Mouse (Mus musculus) kidney, postnatal 0 days (tissue): ENCODE measurements at regions not wholly inside any gene's neighbourhood (a gene's known extent, or its start where the extent isn't known, plus 50 kb on each side); places are given as distances from the start of the nearest gene placed in this dataset.

Source experiments
- ATAC-seq: fragments of 200-750 bp; cut with Nextera tagmentation; replicated peaks from 2 replicates; pipeline ENCODE4 v1.8.0; 2017; ENCODE audit warnings: low read depth, moderate number of reproducible peaks, moderate TSS enrichment, moderate library complexity; ENCODE audit not compliant: low FRiP score
- DNase-seq: peaks from one replicate; pipeline ENCODE4 v3.0.0-alpha.2; 2016; ENCODE audit warnings: low spot score
- H3K27ac ChIP-seq: fragments of 300-500 bp; sonication (generic); 2 replicates; pipeline ENCODE4 v1.5.1; 2014; ENCODE audit warnings: mild to moderate bottlenecking
- H3K27me3 ChIP-seq: fragments of 300-500 bp; sonication (generic); 2 replicates; pipeline ENCODE4 v1.6.1; 2014; ENCODE audit warnings: low read length, mixed read lengths; ENCODE audit not compliant: insufficient read depth
- H3K36me3 ChIP-seq: fragments of 300-500 bp; sonication (generic); 2 replicates; pipeline ENCODE4 v1.6.1; 2014; ENCODE audit warnings: low read length, mixed read lengths; ENCODE audit not compliant: insufficient read depth
- H3K4me1 ChIP-seq: fragments of 300-500 bp; sonication (generic); replicated peaks from 2 replicates; pipeline ENCODE4 v1.6.1; 2014; ENCODE audit warnings: antibody characterized with exemption, low read length, mixed read lengths; ENCODE audit not compliant: insufficient read depth
- H3K4me2 ChIP-seq: fragments of 300-500 bp; sonication (generic); 2 replicates; pipeline ENCODE4 v1.6.1; 2014; ENCODE audit warnings: mild to moderate bottlenecking, low read length, moderate library complexity, mixed read lengths
- H3K4me3 ChIP-seq: fragments of 300-500 bp; sonication (generic); replicated peaks from 2 replicates; pipeline ENCODE4 v1.5.1; 2014; ENCODE audit warnings: low read depth, low read length
- H3K9ac ChIP-seq: fragments of 300-500 bp; sonication (generic); 2 replicates; pipeline ENCODE4 v1.6.1; 2014; ENCODE audit warnings: low read depth, low read length
- H3K9me3 ChIP-seq: fragments of 300-500 bp; sonication (generic); replicated peaks from 2 replicates; pipeline ENCODE4 v1.6.1; 2016; ENCODE audit warnings: low read length, inconsistent platforms, mixed read lengths
- CTCF ChIP-seq: IDR thresholded peaks from 2 replicates; pipeline ENCODE4 v1.5.1; 2016; ENCODE audit warnings: antibody characterized with exemption, low read depth, mild to moderate bottlenecking, moderate library complexity
- WGBS: fragments of 180-500 bp; shearing (Covaris S2); extraction: QIAGEN DNeasy Blood & Tissue Kit; methylation state at CpG from one replicate; pipeline ENCODE4 v1.1.7; 2014; 5-methylcytosine and 5-hydroxymethylcytosine counted together

DNA sequence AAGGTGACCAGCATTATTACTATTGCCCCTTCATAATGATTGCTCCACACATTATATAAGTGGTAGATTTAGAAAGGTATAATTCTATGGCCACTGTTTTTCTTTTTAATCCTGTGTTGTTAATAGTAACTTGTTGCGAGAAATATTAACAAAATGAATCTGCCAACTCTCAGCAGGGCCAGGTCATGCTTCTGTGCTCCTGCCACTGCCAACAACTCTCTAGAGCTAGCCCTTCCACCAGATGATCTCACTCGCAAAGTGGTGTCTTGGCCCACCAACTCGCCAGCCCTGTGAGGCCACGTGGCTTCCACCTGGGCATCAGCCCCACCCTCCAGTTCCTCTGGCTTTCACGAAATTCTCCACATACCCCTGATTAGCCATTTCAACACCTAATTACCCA is 197.1 kb downstream of the Gm11232 start:
- H3K4me2 ChIP-seq, result no peak overlapping the region
- no peak overlapping the region for H3K27ac ChIP-seq
- DNase-seq, result no peak
- H3K36me3 ChIP-seq, result no peaks in the 10 kb centered on the region
- WGBS, result 84% methylated on average over 5 of the region's 5 CpGs
- H3K9ac ChIP-seq, result no peak overlapping the region
- no peaks in the 10 kb centered on the region for H3K27me3 ChIP-seq
- no peaks in the 10 kb centered on the region for H3K4me1 ChIP-seq
- no peak for ATAC-seq
- no peak overlapping the region for H3K4me3 ChIP-seq
- TF ChIP-seq CTCF, result no peak
- H3K9me3 ChIP-seq, result no peaks in the 10 kb centered on the region

GRCm38 (mm10) chr4:71539200-71539599 is 218.6 kb downstream of the Gm11232 start:
- Histone ChIP-seq H3K4me1 (no peaks in the 10 kb centered on the region), H3K4me2 (no peak overlapping the region), H3K9me3 (no peaks in the 10 kb centered on the region), H3K27me3 (no peaks in the 10 kb centered on the region), H3K36me3 (no peaks in the 10 kb centered on the region), H3K4me3 (no peak overlapping the region), H3K27ac (no peak overlapping the region), H3K9ac (no peak overlapping the region)
- TF ChIP-seq CTCF, result no peak
- ATAC-seq, result no peak
- no peak for DNase-seq

GRCm38 (mm10) chr4:71537971-71538370 is 219.8 kb downstream of the Gm11232 start:
- 39% methylated on average over 2 of the region's 2 CpGs for WGBS
- no peaks in the 10 kb centered on the region for H3K4me1 ChIP-seq
- no peak overlapping the region for H3K27ac ChIP-seq
- no peak for DNase-seq
- H3K9ac ChIP-seq, result no peak overlapping the region
- no peaks in the 10 kb centered on the region for H3K36me3 ChIP-seq
- H3K27me3 ChIP-seq, result no peaks in the 10 kb centered on the region
- H3K4me3 ChIP-seq, result no peak overlapping the region
- no peaks in the 10 kb centered on the region for H3K9me3 ChIP-seq
- TF ChIP-seq CTCF, result no peak
- ATAC-seq, result no peak
- no peak overlapping the region for H3K4me2 ChIP-seq

DNA sequence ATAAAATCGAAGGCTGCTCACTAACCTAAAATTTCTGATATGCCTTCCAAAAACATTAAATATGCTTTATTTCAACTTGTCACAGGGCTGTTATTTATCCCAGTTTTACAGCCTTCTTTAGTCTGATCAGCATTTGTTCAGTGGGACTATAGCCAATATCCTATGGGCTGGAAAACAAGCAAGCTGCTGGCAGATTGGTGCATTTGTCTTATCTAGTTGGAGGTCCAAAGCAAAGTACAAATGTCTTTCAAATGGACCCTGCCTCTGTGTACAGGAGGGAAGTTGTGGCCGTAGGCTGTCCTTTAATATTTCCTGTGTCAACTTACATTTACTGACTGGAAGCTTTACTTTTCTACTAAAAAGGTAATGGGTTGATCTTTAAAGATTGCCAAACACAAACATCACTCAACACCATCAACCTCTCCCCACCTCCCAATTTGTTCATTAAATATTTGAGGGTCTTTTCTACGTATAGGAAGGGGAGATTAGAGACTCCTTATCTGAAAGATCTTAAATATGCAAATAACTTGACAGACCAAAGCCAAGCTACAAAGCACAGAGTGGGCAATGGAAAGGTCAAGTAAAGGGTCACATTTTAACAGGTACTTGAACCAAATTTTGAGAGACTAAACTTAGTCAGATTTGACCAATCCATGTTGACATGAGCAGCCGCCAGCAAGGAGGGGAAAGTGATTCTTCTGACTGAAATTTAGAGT is 233.4 kb downstream of the Gm11232 start:
- Histone ChIP-seq H3K27me3 (no peaks in the 10 kb centered on the region), H3K27ac (no peak overlapping the region), H3K9ac (no peak overlapping the region), H3K4me1 (no peaks in the 10 kb centered on the region), H3K36me3 (no peaks in the 10 kb centered on the region), H3K9me3 (no peaks in the 10 kb centered on the region), H3K4me2 (no peak overlapping the region), H3K4me3 (no peak overlapping the region)
- TF ChIP-seq CTCF, result no peak
- ATAC-seq (no peak), DNase-seq (peak; percentile 54)
- 61% methylated on average over 4 of the region's 4 CpGs for WGBS

- Histone ChIP-seq H3K4me2 (no peak overlapping the region), H3K4me1 (no peaks in the 10 kb centered on the region), H3K9ac (no peak overlapping the region), H3K27ac (no peak overlapping the region), H3K27me3 (no peaks in the 10 kb centered on the region), H3K36me3 (no peaks in the 10 kb centered on the region), H3K4me3 (no peak overlapping the region), H3K9me3 (no peaks in the 10 kb centered on the region)
- TF ChIP-seq CTCF, result no peak
- DNase-seq (no peak), ATAC-seq (no peak)
Observed at GRCm38 (mm10) chr4:71520751-71521150, 237.0 kb downstream of the Gm11232 start.

DNA sequence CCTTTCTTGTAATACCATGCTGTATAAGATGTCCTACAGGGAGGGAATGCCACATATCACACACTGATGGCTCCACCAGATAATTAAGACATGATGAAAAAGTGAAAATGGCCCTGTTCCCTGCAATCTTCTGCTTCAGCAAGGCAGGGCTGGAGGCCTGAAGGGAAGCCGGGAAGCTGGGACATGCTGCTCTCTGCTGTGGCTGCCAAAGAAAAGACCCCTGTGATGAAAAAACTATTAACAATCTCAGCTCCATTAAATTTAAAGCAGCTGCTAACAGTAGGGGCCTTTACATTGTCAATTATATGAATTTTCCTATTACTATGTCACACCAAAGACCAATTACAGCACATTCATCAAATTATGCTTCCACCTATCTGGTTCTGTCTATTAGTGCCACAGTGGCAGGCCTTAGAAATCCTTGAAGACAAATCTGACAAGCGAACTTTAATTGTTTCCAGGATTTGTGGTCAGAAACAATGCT is 239.8 kb downstream of the Gm11232 start:
- Histone ChIP-seq H3K4me2 (no peak overlapping the region), H3K9me3 (no peaks in the 10 kb centered on the region), H3K27ac (no peak overlapping the region), H3K4me3 (no peak overlapping the region), H3K27me3 (no peaks in the 10 kb centered on the region), H3K9ac (no peak overlapping the region), H3K36me3 (no peaks in the 10 kb centered on the region), H3K4me1 (no peaks in the 10 kb centered on the region)
- WGBS, result 69% methylated on average over 2 of the region's 2 CpGs
- ATAC-seq (no peak), DNase-seq (peak; percentile 18)
- TF ChIP-seq CTCF, result no peak

DNA sequence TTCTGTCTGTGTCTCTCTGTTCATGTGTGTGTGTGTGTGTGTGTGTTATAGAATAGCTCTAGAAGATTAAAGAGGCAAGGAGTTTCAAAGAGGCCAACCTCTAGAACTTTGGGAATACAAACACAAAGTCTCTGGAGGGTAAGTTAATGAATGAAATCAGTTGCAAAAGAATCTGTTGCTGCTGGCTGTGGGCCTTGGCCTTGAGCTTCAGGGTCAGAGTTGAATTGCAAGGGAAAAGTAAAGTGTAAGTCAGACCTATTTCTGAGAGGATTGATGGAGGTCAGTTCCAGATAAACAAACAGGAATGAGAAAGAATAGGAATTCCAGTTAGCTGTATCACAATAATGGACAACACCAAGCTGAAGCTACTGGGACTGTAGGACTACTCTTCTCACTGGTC is 250.9 kb downstream of the Gm11232 start:
- H3K4me1 ChIP-seq, result no peaks in the 10 kb centered on the region
- DNase-seq, result peak; percentile 22
- no peak overlapping the region for H3K4me3 ChIP-seq
- no peaks in the 10 kb centered on the region for H3K36me3 ChIP-seq
- no peak overlapping the region for H3K9ac ChIP-seq
- H3K4me2 ChIP-seq, result no peak overlapping the region
- no peaks in the 10 kb centered on the region for H3K27me3 ChIP-seq
- H3K9me3 ChIP-seq, result no peaks in the 10 kb centered on the region
- no peak for TF ChIP-seq CTCF
- no peak for ATAC-seq
- H3K27ac ChIP-seq, result no peak overlapping the region
